ENCODE assay signal across 23 mouse cellular contexts in genomic region chr9:61286561-61286960, GRCm38 (mm10).
A peak's percentile ranks its signal among the peaks of the same experiment; 100 is the strongest.
DNase-seq lines count a peak whose midpoint lies in the region; TF ChIP-seq lines count a peak whose summit lies in the region.
"Had no signal": no experiment of that assay in that cellular context is flagged by ENCODE, and none has a peak within 500 bp of the region (broad histone marks: within the 10 kb centered on the region; RNA-seq: fewer than 3 reads in every experiment).

No protein-coding gene starts in this region.

- no peaks in the 10 kb centered on the region for H3K79me2 ChIP-seq in MEL (ENCODE audit: control insufficient read depth, insufficient read depth, low read length, poor library complexity)

- H3K9me3 ChIP-seq in MEL (replicated peaks; ENCODE audit: insufficient read depth, low read length) = no peaks in the 10 kb centered on the region
- H3K9me3 ChIP-seq: embryonic facial prominence, embryonic 12.5 days; G1E had no signal

- TF ChIP-seq POLR2A in MEL (IDR thresholded peaks at IDR 0.05; ENCODE audit: control insufficient read depth in 1 of 2, insufficient read depth in 1 of 2, low read depth in 1 of 2, low read length in 2 of 2, poor library complexity in 1 of 2) = no peak
- TF ChIP-seq POLR2A in embryonic fibroblast, embryonic 13.5 days (IDR thresholded peaks at IDR 0.05; ENCODE audit: low read depth, low read length) = no peak

- H3K4me3 ChIP-seq in MEL (ENCODE audit: control insufficient read depth in 1 of 2, insufficient read depth in 1 of 2, low read depth in 2 of 2, low read length in 2 of 2) = no peak overlapping the region; a peak in 1 of 4 replicates
- H3K4me3 ChIP-seq in embryonic fibroblast, embryonic 13.5 days (ENCODE audit: insufficient read depth, low read length) = no peak overlapping the region
- H3K4me3 ChIP-seq: embryonic facial prominence, embryonic 10.5 days; embryonic facial prominence, embryonic 12.5 days; erythroblast, embryonic 14.5 days; forebrain, embryonic 10.5 days; forebrain, embryonic 12.5 days had no signal

- no peak overlapping the region; the same call in 1 of the 2 replicates for H3K27ac ChIP-seq in MEL (ENCODE audit: control insufficient read depth, low read depth, low read length)
- peak overlapping the region; percentile 76 for H3K27ac ChIP-seq in embryonic fibroblast, embryonic 13.5 days (ENCODE audit: insufficient read depth, low read length)
- H3K27ac ChIP-seq: embryonic facial prominence, embryonic 10.5 days; embryonic facial prominence, embryonic 12.5 days; forebrain, embryonic 10.5 days; forebrain, embryonic 12.5 days had no signal

- H3K4me1 ChIP-seq in MEL (ENCODE audit: control insufficient read depth in 1 of 2, insufficient read depth in 2 of 2, low read length in 2 of 2) = peaks cover 0 to 14% of the 10 kb centered on the region in 2 experiments; a peak in 2 of 4 replicates
- peaks cover 12% of the 10 kb centered on the region; the same call in 1 of the 2 replicates for H3K4me1 ChIP-seq in embryonic fibroblast, embryonic 13.5 days (ENCODE audit: control insufficient read depth, insufficient read depth, low read length)

- no peak for TF ChIP-seq RAD21 in MEL (IDR thresholded peaks at IDR 0.05; ENCODE audit: low read depth, low read length)

- TF ChIP-seq EP300 in MEL (IDR thresholded peaks at IDR 0.05; ENCODE audit: low read depth in 1 of 2, low read length in 2 of 2) = no peak

- no peaks in the 10 kb centered on the region for H3K36me3 ChIP-seq in MEL (ENCODE audit: control insufficient read depth in 1 of 2, insufficient read depth in 2 of 2, low read length in 2 of 2)
- H3K36me3 ChIP-seq: embryonic facial prominence, embryonic 10.5 days; embryonic facial prominence, embryonic 12.5 days; forebrain, embryonic 10.5 days; G1E had no signal

- no peak overlapping the region; the same call in 1 of the 2 replicates for H3K9ac ChIP-seq in MEL (ENCODE audit: control insufficient read depth, low read depth, low read length, poor library complexity, severe bottlenecking)
- H3K9ac ChIP-seq: embryonic facial prominence, embryonic 12.5 days; forebrain, embryonic 12.5 days had no signal

- TF ChIP-seq CTCF in MEL (IDR thresholded peaks at IDR 0.05 in 2 of 3, conservative IDR thresholded peaks at IDR 0.05 in 1 of 3; ENCODE audit: control insufficient read depth in 1 of 3, insufficient read depth in 1 of 3, low read depth in 2 of 3, low read length in 3 of 3, poor library complexity in 1 of 3, severe bottlenecking in 1 of 3) = no peak
- no peak for TF ChIP-seq CTCF in embryonic fibroblast, embryonic 13.5 days (IDR thresholded peaks at IDR 0.05; ENCODE audit: borderline replicate concordance, insufficient read depth, low read length)

- no peaks in the 10 kb centered on the region for H3K27me3 ChIP-seq in MEL (ENCODE audit: control insufficient read depth in 1 of 2, insufficient read depth in 2 of 2, low read length in 2 of 2)
- H3K27me3 ChIP-seq: CH12.LX, Patski had no signal

- DNase-seq in 3134 (ENCODE audit: extremely low read depth, insufficient read length, low spot score) (peak; percentile 61), MEL (ENCODE audit: low read depth, low spot score) (peak; percentile 37)
- DNase-seq in adrenal gland, adult 18-20 months (ENCODE audit: low spot score in 2 of 2) = no peak
- no peak for DNase-seq in kidney, postnatal 4 days
- DNase-seq: adrenal gland, adult 2 months; adrenal gland, postnatal 10 days; adrenal gland, postnatal 25 days; B cell, adult 2 months; cerebellum, adult 11 months; cerebellum, adult 18-20 months; cerebellum, adult 8-10 months; cerebellum, adult 9-11 months; cerebellum, postnatal 14 days; cerebellum, postnatal 36 days had no signal

TF ChIP-seq in MEL, 35 proteins besides CTCF, POLR2A, EP300 and RAD21:
- TF ChIP-seq ELF1 (IDR thresholded peaks at IDR 0.05; ENCODE audit: low read depth, low read length) (no peak), ZNF384 (IDR thresholded peaks at IDR 0.05; ENCODE audit: low read depth, low read length) (0 out of 2 replicates have a peak, but pooled peaks have one; percentile 32)

Comparison
In these comparisons a context has a peak if more than half of its experiments do, and no peak if none do; other contexts are left out.
1. DNase-seq: peak in 3134 (single experiment) and MEL (single experiment); none in adrenal gland, adult 18-20 months (0 of 2) and kidney, postnatal 4 days (0 of 2).